Mouse (Mus musculus): ENCODE results near the gene Prrt2. TPM values are rescaled to one million over a fixed set of nuclear protein-coding genes. Genes with fewer than 3 reads are reported as not detected.
A peak's percentile ranks its signal among the peaks of the same experiment; 100 is the strongest.

The Prrt2 gene
- polyA plus RNA-seq, 1 experiment from 2014 or later = 0.13 TPM

DNA sequence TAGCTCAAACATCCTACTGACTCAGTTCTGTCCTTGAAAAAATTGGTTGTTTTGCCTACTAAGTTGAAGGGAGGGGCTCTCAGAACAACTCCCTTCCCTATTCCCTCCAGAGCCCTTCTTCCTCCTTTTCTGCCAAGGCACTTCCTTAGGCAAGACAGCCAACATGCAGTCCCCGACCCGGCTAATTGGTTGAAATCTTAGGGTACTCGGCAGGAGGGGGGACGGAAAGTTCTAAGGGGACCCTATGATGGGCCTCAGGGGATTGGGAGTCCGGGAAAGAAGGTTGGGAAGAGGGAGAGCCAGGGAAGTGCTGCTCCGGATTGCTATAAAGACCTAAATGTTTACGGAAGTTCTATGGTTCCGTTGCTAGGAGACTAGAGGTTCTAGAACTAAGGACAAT lies 45.5 kb downstream of the Prrt2 start:
- no peak for ATAC-seq (ENCODE audit: insufficient read depth)
- Histone ChIP-seq H3K9ac (no peak overlapping the region), H3K4me1 (replicated peaks) (peaks cover 40% of the 10 kb centered on the region), H3K9me3 (replicated peaks) (no peaks in the 10 kb centered on the region), H3K27me3 (no peaks in the 10 kb centered on the region), H3K4me2 (peak overlapping the region; percentile 74), H3K4me3 (replicated peaks) (peak overlapping the region; percentile 92), H3K36me3 (replicated peaks) (peaks cover 28% of the 10 kb centered on the region), H3K27ac (replicated peaks) (0 out of 2 replicates have a peak overlapping the region, but pooled peaks have one; percentile 94)
- 5% methylated on average over 8 of the region's 8 CpGs for WGBS (ENCODE audit: insufficient replicate concordance)

Small RNA genes lying within 50 kb of the gene (microRNA-seq; reads per million reads assigned to microRNA genes)
- gene Gm44343 = not detected

Other genes with a start within 250 kb of the Prrt2 start
- 103 and 119 TPM in 2 replicates for gene Ypel3, start 244.3 kb downstream of the Prrt2 start, polyA plus RNA-seq (2015; fragmentation: Nextera tagmentation; extraction: Ambion mirVana)
- 0.50 and 0.79 TPM in 2 replicates for gene Tbx6, start 239.7 kb downstream of the Prrt2 start, polyA plus RNA-seq (2015; fragmentation: Nextera tagmentation; extraction: Ambion mirVana)
- 107 and 113 TPM in 2 replicates for gene Ppp4c, start 228.7 kb downstream of the Prrt2 start, polyA plus RNA-seq (2015; fragmentation: Nextera tagmentation; extraction: Ambion mirVana)
- gene Fam57b, start 223.5 kb downstream of the Prrt2 start, polyA plus RNA-seq (2015; fragmentation: Nextera tagmentation; extraction: Ambion mirVana) = not detected in 2 replicates
- gene 4930451I11Rik, start 189.6 kb downstream of the Prrt2 start, polyA plus RNA-seq (2015; fragmentation: Nextera tagmentation; extraction: Ambion mirVana) = not detected in 2 replicates
- 0.09 TPM in 1 of 2 replicates, not detected in the other for gene Doc2a, start 173.8 kb downstream of the Prrt2 start, polyA plus RNA-seq (2015; fragmentation: Nextera tagmentation; extraction: Ambion mirVana)
- 8.6 and 13.6 TPM in 2 replicates for gene Hirip3, start 159.2 kb downstream of the Prrt2 start, polyA plus RNA-seq (2015; fragmentation: Nextera tagmentation; extraction: Ambion mirVana)
- 29.4 and 33.9 TPM in 2 replicates for gene Ino80e, start 158.8 kb downstream of the Prrt2 start, polyA plus RNA-seq (2015; fragmentation: Nextera tagmentation; extraction: Ambion mirVana)
- gene Taok2, start 136.5 kb downstream of the Prrt2 start, polyA plus RNA-seq (2015; fragmentation: Nextera tagmentation; extraction: Ambion mirVana) = 11.3 and 12.9 TPM in 2 replicates
- 17.0 and 19.3 TPM in 2 replicates for gene Tmem219, start 98.3 kb downstream of the Prrt2 start, polyA plus RNA-seq (2015; fragmentation: Nextera tagmentation; extraction: Ambion mirVana)
- gene Kctd13, start 92.3 kb downstream of the Prrt2 start, polyA plus RNA-seq (2015; fragmentation: Nextera tagmentation; extraction: Ambion mirVana) = 4.1 and 5.0 TPM in 2 replicates
- not detected in 2 replicates for gene Asphd1, start 71.6 kb downstream of the Prrt2 start, polyA plus RNA-seq (2015; fragmentation: Nextera tagmentation; extraction: Ambion mirVana)
- 0.07 and 0.12 TPM in 2 replicates for gene Sez6l2, start 70.6 kb downstream of the Prrt2 start, polyA plus RNA-seq (2015; fragmentation: Nextera tagmentation; extraction: Ambion mirVana)
- gene Cdipt, start 45.3 kb downstream of the Prrt2 start, polyA plus RNA-seq (2015; fragmentation: Nextera tagmentation; extraction: Ambion mirVana) = 44.8 and 51.7 TPM in 2 replicates
- 0.46 and 0.63 TPM in 2 replicates for gene Cdiptos, start 45.1 kb downstream of the Prrt2 start, polyA plus RNA-seq (2015; fragmentation: Nextera tagmentation; extraction: Ambion mirVana)
- 9.2 TPM in 2 replicates for gene Mvp, start 6.6 kb downstream of the Prrt2 start, polyA plus RNA-seq (2015; fragmentation: Nextera tagmentation; extraction: Ambion mirVana)
- not detected in 2 replicates for gene Pagr1b, start 4.7 kb downstream of the Prrt2 start, polyA plus RNA-seq (2015; fragmentation: Nextera tagmentation; extraction: Ambion mirVana)
- 32.8 and 39.1 TPM in 2 replicates for gene Pagr1a, start 3.9 kb downstream of the Prrt2 start, polyA plus RNA-seq (2015; fragmentation: Nextera tagmentation; extraction: Ambion mirVana)
- gene Gm42742, start 114 bp downstream of the Prrt2 start, polyA plus RNA-seq (2015; fragmentation: Nextera tagmentation; extraction: Ambion mirVana) = 3.6 and 4.0 TPM in 2 replicates
- gene Maz, start 5.8 kb upstream of the Prrt2 start, polyA plus RNA-seq (2015; fragmentation: Nextera tagmentation; extraction: Ambion mirVana) = 38.1 and 45.7 TPM in 2 replicates
- 108 and 111 TPM in 2 replicates for gene Kif22, start 21.3 kb upstream of the Prrt2 start, polyA plus RNA-seq (2015; fragmentation: Nextera tagmentation; extraction: Ambion mirVana)
- gene Zg16, start 66.1 kb upstream of the Prrt2 start, polyA plus RNA-seq (2015; fragmentation: Nextera tagmentation; extraction: Ambion mirVana) = 0.24 and 0.33 TPM in 2 replicates
- 8.2 and 9.5 TPM in 2 replicates for gene AI467606, start 70.1 kb upstream of the Prrt2 start, polyA plus RNA-seq (2015; fragmentation: Nextera tagmentation; extraction: Ambion mirVana)
- 65.5 and 76.7 TPM in 2 replicates for gene Qprt, start 101.0 kb upstream of the Prrt2 start, polyA plus RNA-seq (2015; fragmentation: Nextera tagmentation; extraction: Ambion mirVana)
- gene Spn, start 116.6 kb upstream of the Prrt2 start, polyA plus RNA-seq (2015; fragmentation: Nextera tagmentation; extraction: Ambion mirVana) = 6.7 and 6.8 TPM in 2 replicates
- gene Cd2bp2, start 174.8 kb upstream of the Prrt2 start, polyA plus RNA-seq (2015; fragmentation: Nextera tagmentation; extraction: Ambion mirVana) = 18.0 and 21.5 TPM in 2 replicates
- 17.1 and 18.2 TPM in 2 replicates for gene Tbc1d10b, start 187.3 kb upstream of the Prrt2 start, polyA plus RNA-seq (2015; fragmentation: Nextera tagmentation; extraction: Ambion mirVana)
- gene Mylpf, start 187.7 kb upstream of the Prrt2 start, polyA plus RNA-seq (2015; fragmentation: Nextera tagmentation; extraction: Ambion mirVana) = 67.8 and 89.3 TPM in 2 replicates
- gene Zfp553, start 211.8 kb upstream of the Prrt2 start, polyA plus RNA-seq (2015; fragmentation: Nextera tagmentation; extraction: Ambion mirVana) = 6.3 and 6.8 TPM in 2 replicates
- 9.4 and 9.7 TPM in 2 replicates for gene Sept1, start 211.9 kb upstream of the Prrt2 start, polyA plus RNA-seq (2015; fragmentation: Nextera tagmentation; extraction: Ambion mirVana)
- 13.8 and 15.0 TPM in 2 replicates for gene Zfp771, start 223.1 kb upstream of the Prrt2 start, polyA plus RNA-seq (2015; fragmentation: Nextera tagmentation; extraction: Ambion mirVana)
- 74.2 and 84.8 TPM in 2 replicates for gene Dctpp1, start 239.5 kb upstream of the Prrt2 start, polyA plus RNA-seq (2015; fragmentation: Nextera tagmentation; extraction: Ambion mirVana)

Data from liver, embryonic 15.5 days (tissue).